Mouse (Mus musculus): ENCODE measurements around the gene Dkc1. TPM values are rescaled to one million over a fixed set of nuclear protein-coding genes. Genes with fewer than 3 reads are reported as not detected.

The Dkc1 gene
- 10 to 100 TPM; 17.1 to 23.3 TPM for total RNA-seq (2021)
- long read RNA-seq, experiment 1, transcript Dkc1-201 (15 exons, 2,804 nt), result major isoform, 21 of 26 reads
- long read RNA-seq, experiment 1, partial matches to known transcripts, result 1 of 26 reads
- long read RNA-seq, experiment 1, other reads (novel, unspliced or antisense), result 4 of 26 reads
- long read RNA-seq, experiment 2, transcript Dkc1-201 (15 exons, 2,804 nt), result major isoform, 9 of 11 reads
- long read RNA-seq, experiment 2, partial matches to known transcripts, result 1 of 11 reads
- long read RNA-seq, experiment 2, other reads (novel, unspliced or antisense), result 1 of 11 reads

GRCm38 (mm10) chrX:75095369-75096162, at the start of gene Dkc1:
Gene Dkc1 (plus strand): TSS chrX:75095854.
- peak; percentile 93 to 96 for DNase-seq

- no peak for DNase-seq
Observed at GRCm38 (mm10) chrX:75045931-75046330, 49.7 kb upstream of the Dkc1 start.

- DNase-seq, result peak; percentile 53 to 55
Observed at GRCm38 (mm10) chrX:75046921-75047635, 48.6 kb upstream of the Dkc1 start.

GRCm38 (mm10) chrX:75056120-75056775, 39.4 kb upstream of the Dkc1 start:
- DNase-seq, result no peak

GRCm38 (mm10) chrX:75082351-75082750, 13.3 kb upstream of the Dkc1 start:
- DNase-seq, result no peak

- peak in 1 of 2 experiments; percentile 54 for DNase-seq
Observed at GRCm38 (mm10) chrX:75083982-75084773, 11.5 kb upstream of the Dkc1 start.

GRCm38 (mm10) chrX:75084774-75085508, 10.7 kb upstream of the Dkc1 start, which contains the start of gene Gab3:
Gene Gab3 (minus strand): TSS chrX:75085458.
- DNase-seq, result peak; percentile 21 to 80

GRCm38 (mm10) chrX:75085654-75086053, 10.0 kb upstream of the Dkc1 start:
- no peak for DNase-seq

GRCm38 (mm10) chrX:75096163-75096770, 613 bp downstream of the Dkc1 start:
- DNase-seq, result peak; percentile 14 to 26

GRCm38 (mm10) chrX:75098799-75099198, 3.1 kb downstream of the Dkc1 start:
- no peak for DNase-seq

GRCm38 (mm10) chrX:75102293-75102692, 6.6 kb downstream of the Dkc1 start:
- DNase-seq, result no peak

GRCm38 (mm10) chrX:75115550-75115949, 19.9 kb downstream of the Dkc1 start:
- DNase-seq, result no peak

- no peak for DNase-seq
Observed at GRCm38 (mm10) chrX:75125606-75126005, 30.0 kb downstream of the Dkc1 start.

GRCm38 (mm10) chrX:75126893-75127292, 31.2 kb downstream of the Dkc1 start:
- no peak for DNase-seq

GRCm38 (mm10) chrX:75128333-75128980, 32.8 kb downstream of the Dkc1 start:
- DNase-seq, result peak; percentile 17 to 31

GRCm38 (mm10) chrX:75129474-75129873, 33.8 kb downstream of the Dkc1 start:
- DNase-seq, result peak in 1 of 2 experiments; percentile 7

- peak; percentile 86 to 90 for DNase-seq
Observed at GRCm38 (mm10) chrX:75130467-75131160, 35.0 kb downstream of the Dkc1 start, which contains the start of gene Mpp1. Gene Mpp1 (minus strand): TSS chrX:75131016.

GRCm38 (mm10) chrX:75136938-75137337, 41.3 kb downstream of the Dkc1 start:
- DNase-seq, result no peak

- DNase-seq, result no peak
Observed at GRCm38 (mm10) chrX:75137729-75138128, 42.1 kb downstream of the Dkc1 start.

All from heart, adult 18-20 months (tissue).